Mouse (Mus musculus): Measurements from ENCODE around the gene Tmem190.
A peak's percentile ranks its signal among the peaks of the same experiment; 100 is the strongest.
"Not testable (repeated sequence)": the region's sequence is repeated elsewhere in the genome, so short reads cannot be mapped to it uniquely, and the experiment has no call there.

Tmem190 gene

DNA sequence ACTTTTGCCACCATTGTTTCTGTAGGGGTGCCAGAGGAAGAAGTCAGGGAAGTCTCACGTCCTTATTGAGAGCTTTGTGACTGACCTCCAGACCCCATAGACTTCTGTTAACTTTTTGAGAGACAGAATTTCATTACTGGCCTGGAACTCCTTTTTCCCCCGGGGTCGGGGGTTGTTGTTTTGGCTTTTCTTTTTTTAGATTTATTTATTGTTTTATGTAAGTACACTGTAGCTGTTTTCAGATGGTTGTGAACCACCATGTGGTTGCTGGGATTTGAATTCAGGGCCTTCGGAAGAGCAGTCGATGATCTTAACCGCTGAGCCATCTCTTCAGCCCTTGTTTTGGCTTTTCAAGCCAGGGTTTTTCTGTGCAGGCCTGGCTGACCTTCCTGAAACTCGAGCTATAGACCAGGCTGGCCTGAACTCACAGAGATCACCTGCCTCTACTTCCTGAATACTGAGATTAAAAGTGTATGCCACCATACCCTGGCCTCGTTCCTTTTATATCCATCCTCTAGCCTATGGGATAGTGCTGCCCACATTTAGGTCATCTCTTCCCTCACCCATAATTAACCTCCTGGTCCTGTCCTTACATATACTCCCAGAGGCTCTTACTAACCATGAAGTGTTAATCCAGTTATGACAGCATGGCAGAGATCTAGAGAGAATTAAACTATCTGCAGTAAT is 30.5 kb downstream of the Tmem190 start:
- no peak for DNase-seq (ENCODE audit: low spot score)

DNA sequence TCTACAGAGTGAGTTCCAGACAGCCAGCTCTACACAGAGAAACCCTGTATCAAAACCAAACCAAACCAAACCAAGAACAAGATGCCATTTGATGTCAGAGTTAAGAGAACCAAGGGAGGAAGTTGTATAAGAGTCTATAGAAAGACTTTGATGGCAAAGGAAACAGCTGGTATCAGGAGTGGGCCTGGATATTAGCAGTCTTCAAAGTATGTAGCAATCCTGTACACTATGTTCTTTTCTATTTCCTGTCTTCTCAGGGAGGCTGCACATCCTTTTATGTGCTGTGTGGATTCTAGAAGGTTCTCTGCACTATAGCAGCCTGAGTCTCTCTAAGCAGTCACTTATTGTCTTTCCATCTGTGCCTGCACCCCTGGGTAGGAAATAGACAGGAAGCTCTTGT is 33.8 kb downstream of the Tmem190 start:
- DNase-seq (ENCODE audit: low spot score) = no peak

DNA sequence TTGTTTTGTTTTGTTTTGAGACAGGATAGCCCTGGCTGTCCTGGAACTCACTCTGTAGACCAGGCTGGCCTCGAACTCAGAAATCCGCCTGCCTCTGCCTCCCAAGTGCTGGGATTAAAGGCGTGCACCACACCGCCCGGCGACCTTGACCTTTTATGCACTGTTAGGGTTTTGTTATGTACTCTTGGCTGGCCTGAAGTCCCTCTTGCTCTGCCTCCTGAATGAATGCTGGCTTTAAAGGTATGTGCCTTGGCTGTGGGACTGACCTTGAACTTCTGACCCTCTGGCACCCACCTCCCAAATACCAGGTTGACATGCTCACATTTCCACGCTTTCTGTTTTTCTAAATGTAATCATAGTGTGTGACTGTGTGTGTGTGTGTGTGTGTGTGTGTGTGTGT is 38.2 kb downstream of the Tmem190 start:
- DNase-seq (ENCODE audit: low spot score) = not testable (repeated sequence)

DNA sequence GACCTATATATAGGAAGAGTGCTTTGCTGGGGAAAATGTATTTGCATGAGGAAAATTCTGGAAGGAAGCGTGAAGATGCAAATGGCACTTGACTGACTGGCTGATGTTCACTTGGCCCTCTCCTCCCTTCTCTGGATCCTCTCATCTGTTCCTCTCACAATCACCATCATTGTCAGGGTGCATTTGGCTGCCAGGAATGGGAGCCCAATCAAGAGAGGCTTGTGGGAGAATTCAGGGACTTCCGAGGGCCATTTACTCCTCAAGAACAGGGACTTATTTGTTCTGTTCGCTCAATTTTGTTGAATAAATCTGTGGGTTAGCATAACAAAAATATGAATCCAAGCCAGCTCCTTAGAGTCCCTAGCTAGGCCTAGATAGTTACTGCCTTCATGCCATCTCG is 39.0 kb downstream of the Tmem190 start:
- no peak for DNase-seq (ENCODE audit: low spot score)

DNA sequence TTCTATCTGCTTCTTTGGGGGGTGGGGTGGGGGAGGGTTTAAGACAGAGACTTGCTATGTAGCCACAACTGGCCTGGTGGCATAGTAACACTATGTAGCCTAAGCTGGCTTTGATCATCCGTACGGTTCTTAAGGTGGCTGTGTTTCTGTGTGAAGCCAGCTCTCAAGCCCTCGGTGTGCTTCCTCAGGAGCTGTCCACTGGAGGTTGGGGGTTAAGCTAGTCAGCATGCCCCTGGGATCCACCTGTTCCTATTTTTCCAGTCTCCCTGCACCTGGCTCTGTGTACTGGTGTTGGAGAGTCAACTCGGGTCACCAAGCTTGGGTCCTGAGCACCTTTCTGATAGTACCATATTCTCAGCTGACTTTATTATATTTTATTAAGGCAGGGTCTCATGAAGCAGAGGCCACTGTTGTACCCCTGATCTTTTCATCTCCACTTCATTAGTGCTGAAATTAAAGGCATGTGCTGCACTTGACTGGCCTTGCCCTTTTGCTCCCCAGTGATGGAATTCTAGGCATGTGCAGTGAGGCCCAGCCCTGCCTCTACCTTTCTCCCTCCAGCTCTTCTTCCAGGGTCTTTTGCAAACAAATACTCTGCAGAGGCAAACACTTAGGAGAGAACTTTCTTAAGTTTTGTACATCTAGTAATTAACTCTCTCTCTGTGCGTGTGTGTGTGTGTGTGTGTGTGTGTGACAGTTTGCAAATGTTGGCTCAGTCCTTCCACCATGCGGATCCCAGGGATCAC is 39.6 kb downstream of the Tmem190 start:
- DNase-seq (ENCODE audit: low spot score) = no peak

DNA sequence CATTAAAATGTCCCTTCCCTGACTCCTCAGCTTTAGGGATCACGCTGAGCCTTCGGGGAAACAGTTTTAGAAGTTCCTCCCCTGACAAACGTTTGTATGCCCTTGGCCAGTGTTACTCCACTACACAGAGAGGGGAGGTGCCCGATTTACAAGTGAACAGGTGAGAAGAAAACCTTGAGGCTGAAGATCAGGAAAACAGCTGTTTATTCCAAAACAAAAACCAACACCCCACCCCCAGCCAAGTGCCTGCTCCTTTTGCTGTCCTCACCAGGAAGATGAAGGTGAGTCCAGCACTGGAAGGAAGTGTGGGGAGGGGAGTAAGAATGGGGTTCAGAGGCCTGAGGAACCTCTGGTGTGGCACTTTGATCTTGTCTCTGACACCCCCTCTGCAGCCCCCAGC is 42.6 kb downstream of the Tmem190 start:
- DNase-seq (ENCODE audit: low spot score) = no peak

DNA sequence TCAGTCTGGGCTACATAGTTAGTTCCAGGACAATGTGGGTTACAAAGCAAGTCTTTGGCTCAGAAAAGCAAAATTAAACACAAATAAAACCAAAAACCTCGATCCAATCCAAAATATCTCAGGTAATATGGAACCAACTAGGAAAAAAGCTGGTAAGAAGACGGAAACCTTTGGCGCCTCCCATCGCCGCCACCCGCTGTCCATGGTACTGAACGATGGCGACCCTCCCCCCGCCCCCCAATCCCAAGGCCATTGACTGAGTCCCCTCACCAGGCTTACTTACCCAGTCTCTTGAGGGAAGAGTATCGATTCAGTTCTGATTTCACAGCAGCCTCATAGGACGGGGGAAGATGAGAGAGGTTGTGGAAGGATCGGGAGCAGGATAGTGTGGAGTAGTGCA is 47.7 kb downstream of the Tmem190 start:
- DNase-seq (ENCODE audit: low spot score) = peak; percentile 40
